Mouse (Mus musculus) c-Kit-positive CD71-negative TER-119-negative erythroid progenitor cells, embryonic 14.5 days (primary cell): Measurements from ENCODE around the gene Peg10.
"Not testable (repeated sequence)": the region's sequence is repeated elsewhere in the genome, so short reads cannot be mapped to it uniquely, and the experiment has no call there.

ENCODE experiments used
- DNase-seq: peaks from one replicate; pipeline ENCODE4 v3.0.0-alpha.2; 2013; ENCODE audit warnings: low read depth

The Peg10 gene

DNA sequence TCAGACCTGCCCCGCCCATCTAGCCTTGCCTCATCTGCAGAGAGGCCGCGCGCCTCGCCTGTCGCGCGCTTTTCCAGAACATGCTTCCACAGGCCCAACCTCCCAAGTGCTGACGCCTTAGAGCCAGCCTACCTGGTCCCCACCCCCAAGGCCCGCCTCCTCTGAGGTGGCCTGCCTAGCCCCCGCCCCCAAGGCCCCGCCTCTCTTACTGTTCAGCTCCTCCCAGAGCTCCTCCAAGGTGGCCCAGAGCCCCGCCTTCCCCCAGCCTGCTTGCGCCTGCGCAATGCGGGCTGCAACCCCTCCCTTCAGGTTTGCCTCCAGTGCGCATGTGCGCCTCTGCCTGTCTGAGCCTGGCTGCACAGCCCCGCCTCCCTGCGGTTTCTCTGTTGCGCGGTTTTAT is 2.0 kb downstream of the Peg10 start:
- peak; percentile 77 for DNase-seq

DNA sequence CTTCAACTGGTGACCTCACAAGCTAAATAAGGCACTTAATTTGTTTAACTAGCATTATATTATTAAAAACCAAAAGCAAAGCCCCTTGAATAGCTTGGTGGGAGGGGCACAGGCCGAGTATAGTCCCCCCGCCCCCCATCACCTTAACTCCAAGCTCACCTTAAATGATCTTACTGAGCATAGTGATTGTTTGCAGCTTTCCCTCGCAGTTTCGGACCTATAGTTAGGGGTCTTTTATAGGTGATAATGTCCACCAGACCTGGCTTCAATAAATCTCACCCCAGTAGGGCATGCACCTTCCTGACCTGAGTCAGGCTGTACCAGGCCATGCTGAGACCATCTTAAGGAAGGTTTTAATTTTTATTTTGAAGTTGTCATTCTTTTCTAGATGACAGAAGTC is 4.2 kb downstream of the Peg10 start:
- no peak for DNase-seq

DNA sequence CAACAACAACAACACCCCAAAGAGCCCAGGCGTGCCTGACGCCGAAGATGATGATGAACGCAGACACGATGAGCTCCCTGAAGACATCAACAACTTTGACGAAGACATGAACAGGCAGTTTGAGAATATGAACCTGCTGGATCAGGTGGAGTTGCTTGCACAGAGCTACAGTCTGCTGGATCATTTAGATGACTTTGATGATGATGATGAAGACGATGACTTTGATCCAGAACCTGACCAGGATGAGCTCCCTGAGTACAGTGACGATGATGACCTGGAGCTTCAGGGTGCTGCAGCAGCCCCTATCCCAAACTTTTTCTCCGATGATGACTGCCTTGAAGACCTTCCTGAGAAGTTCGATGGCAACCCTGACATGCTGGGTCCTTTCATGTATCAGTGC is 7.2 kb downstream of the Peg10 start:
- DNase-seq: no peak

DNA sequence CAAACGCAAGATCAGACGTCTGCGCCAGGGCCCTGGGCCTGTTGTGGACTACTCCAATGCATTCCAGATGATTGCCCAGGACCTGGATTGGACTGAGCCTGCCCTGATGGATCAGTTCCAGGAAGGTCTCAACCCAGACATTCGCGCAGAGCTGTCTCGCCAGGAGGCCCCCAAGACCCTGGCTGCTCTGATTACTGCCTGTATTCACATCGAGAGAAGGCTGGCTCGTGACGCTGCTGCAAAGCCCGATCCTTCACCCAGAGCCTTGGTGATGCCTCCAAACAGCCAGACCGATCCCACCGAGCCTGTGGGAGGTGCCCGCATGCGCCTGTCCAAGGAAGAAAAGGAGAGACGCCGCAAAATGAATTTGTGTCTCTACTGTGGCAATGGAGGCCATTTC is 7.8 kb downstream of the Peg10 start:
- no peak for DNase-seq

DNA sequence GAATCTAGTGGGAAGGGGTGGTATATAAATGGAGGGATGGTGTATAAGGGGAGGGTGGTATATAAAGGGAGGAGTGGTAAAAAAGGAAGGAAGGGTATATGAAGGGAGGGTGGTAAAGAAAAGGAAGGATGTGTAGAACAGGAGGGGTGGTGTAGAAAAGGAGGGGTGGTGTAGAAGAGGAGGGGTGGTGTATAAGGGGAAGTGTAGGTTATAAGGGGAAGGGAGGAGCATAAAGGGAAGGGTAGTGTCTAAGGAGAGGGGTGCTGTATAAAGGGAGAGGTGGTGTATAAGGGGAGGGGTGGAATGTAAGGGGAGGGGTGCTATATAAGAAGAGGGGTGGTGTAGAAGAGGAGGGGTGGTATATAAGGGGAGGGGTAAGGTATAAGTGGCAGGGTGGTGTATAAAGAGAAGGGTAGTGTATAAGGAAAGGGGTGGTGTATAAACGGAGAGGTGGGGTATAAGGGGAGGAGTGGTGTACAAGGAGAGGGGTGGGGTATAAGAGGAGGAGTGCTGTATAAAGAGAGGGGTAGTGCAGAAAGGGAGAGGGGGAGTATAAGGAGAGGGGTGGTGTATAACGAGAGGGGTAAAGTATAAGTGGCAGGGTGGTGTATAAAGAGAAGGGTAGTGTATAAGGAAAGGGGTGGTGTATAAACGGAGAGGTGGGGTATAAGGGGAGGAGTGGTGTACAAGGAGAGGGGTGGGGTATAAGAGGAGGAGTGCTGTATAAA is 14.5 kb downstream of the Peg10 start:
- not testable (repeated sequence) for DNase-seq

DNA sequence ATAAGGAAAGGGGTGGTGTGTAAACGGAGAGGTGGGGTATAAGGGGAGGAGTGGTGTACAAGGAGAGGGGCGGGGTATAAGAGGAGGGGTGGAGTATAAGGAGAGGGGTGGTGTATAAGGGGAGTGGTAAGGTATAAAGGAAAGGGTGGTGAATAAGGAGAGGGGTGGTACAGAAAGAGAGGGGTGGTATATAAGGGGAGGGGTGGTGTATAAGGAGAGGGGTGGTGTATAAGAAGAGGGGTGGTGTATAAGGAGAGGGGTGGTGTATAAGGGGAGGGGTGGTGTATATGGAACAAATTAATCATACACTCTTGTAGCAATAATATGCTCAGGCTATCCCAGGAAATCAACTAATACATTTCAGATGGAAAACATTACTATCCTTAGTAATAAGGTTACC is 15.1 kb downstream of the Peg10 start:
- no peak for DNase-seq

DNA sequence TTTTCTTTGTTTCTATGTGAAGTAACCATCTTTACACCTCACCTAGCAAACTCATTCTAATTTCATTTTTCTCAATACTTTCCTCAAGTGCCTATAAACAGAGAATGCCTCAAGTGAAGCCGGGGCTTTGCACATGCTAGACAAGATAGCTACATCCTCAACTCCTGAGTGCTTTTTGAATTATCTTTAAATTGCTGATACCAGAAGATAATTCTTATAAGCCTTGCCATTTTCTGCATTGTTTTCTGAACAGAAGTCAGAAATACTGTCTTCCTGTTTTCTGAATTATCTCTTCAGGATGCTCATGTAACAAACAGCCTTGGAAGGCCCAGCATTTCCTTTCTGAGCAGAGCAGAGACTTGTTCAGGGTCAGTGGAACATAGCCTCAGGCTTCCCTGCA is 49.2 kb downstream of the Peg10 start:
- DNase-seq: no peak

DNA sequence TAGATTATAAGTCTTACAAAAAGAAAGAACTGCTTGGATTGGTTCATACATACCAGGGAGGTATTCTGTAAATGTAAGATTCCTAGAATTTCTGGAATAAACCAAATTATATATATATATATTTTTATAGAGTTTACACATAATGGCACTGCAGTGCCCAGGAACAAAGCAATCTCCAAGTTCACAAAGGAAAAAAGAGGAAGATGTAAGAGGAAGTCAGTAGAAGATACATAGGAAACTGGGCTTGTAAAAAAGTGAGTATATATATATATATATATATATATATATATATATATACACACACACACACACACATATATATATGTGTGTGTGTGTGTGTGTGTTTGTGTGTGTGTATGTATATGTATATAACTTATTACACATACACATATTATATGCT is 50.2 kb downstream of the Peg10 start:
- DNase-seq: not testable (repeated sequence)

DNA sequence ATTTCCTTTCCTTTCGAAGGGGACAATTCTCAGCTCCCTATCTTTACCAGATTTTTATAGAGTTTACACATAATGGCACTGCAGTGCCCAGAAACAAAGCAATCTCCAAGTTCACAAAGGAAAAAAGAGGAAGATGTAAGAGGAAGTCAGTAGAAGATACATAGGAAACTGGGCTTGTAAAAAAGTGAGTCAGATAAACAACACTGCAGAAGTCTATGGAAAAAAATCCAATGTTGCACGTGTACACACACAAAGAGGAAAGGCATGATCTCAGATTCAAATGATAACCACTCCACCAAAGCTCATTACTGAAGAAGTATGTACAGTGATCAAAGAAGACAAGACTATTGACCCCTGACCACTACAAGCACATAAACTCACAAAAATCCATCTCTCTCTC is 51.3 kb downstream of the Peg10 start:
- no peak for DNase-seq

DNA sequence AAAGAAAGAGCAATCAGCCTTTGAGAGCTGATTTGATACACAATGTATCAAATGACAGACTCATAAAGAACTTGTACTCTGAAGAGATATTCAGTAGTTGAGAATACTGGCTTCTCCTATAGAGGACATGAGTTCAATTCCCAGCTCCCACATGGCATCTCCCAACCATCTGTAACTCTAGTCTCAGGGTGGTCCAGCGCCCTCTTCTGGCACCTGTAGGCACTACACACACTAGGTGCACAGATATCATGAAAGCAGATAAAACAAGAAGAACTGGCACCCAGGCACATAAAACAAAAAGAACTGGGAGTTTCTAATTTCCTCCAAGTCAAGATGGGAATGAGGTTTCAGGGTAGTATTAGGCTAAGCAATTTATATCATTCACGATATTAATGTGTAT is 52.3 kb downstream of the Peg10 start:
- DNase-seq: no peak

DNA sequence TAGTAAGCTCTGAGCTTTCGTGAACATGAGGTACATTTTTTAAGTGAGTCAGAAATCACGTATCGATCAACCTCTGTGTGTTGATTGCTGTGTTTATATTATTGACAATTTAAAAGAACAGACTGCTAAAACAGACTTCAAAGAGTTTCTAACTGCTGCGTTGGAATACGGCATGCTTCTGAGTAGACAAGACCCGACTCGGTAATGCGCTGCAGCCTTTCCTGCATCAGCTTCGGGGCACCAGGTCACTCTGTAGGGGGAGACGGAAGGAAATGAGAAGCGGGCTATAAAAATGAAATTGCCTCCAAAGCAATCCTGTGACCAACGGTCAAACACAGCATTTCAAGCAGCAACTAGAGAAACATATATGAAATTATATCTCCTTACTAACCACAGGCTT is 59.9 kb downstream of the Peg10 start:
- DNase-seq: no peak
